Mouse (Mus musculus): ENCODE results near the gene Prrx2. TPM values are rescaled to one million over a fixed set of nuclear protein-coding genes. Genes with fewer than 3 reads are reported as not detected.

The Prrx2 gene
- polyA plus RNA-seq, 1 experiment from 2014 or later: 2.3 TPM

GRCm38 (mm10) chr2:30816383-30816782, 18.4 kb upstream of the Prrx2 start:
- H3K9me3 ChIP-seq (ENCODE audit: control insufficient read depth, low read length): no peaks in the 10 kb centered on the region
- no peak overlapping the region for H3K9ac ChIP-seq (ENCODE audit: low read depth, low read length)
- no peaks in the 10 kb centered on the region for H3K4me1 ChIP-seq (ENCODE audit: control insufficient read depth, insufficient read depth, low read depth, low read length)
- peaks cover 35% of the 10 kb centered on the region for H3K36me3 ChIP-seq (ENCODE audit: control insufficient read depth, insufficient read depth, low read length)
- H3K4me3 ChIP-seq (ENCODE audit: low read length): no peak overlapping the region
- no peaks in the 10 kb centered on the region for H3K27me3 ChIP-seq (replicated peaks; ENCODE audit: control insufficient read depth, insufficient read depth, low read length)
- WGBS: 100% methylated on average over 1 of the region's 1 CpGs
- no peak for ATAC-seq
- H3K27ac ChIP-seq (ENCODE audit: low read depth, low read length): no peak overlapping the region
- H3K4me2 ChIP-seq (ENCODE audit: low read length): no peak overlapping the region

GRCm38 (mm10) chr2:30819873-30820272, 14.9 kb upstream of the Prrx2 start:
- no peak overlapping the region for H3K4me3 ChIP-seq (ENCODE audit: low read length)
- H3K9ac ChIP-seq (ENCODE audit: low read depth, low read length): no peak overlapping the region
- H3K4me2 ChIP-seq (ENCODE audit: low read length): no peak overlapping the region
- 100% methylated on average over 5 of the region's 5 CpGs for WGBS
- H3K27me3 ChIP-seq (replicated peaks; ENCODE audit: control insufficient read depth, insufficient read depth, low read length): no peaks in the 10 kb centered on the region
- H3K9me3 ChIP-seq (ENCODE audit: control insufficient read depth, low read length): no peaks in the 10 kb centered on the region
- ATAC-seq: no peak
- H3K4me1 ChIP-seq (ENCODE audit: control insufficient read depth, insufficient read depth, low read depth, low read length): peaks cover 3% of the 10 kb centered on the region
- no peak overlapping the region; the same call in 1 of the 2 replicates for H3K27ac ChIP-seq (ENCODE audit: low read depth, low read length)
- peaks cover 46% of the 10 kb centered on the region for H3K36me3 ChIP-seq (ENCODE audit: control insufficient read depth, insufficient read depth, low read length)

- no peak overlapping the region for H3K27ac ChIP-seq (ENCODE audit: low read depth, low read length)
- H3K9ac ChIP-seq (ENCODE audit: low read depth, low read length): no peak overlapping the region
- H3K27me3 ChIP-seq (replicated peaks; ENCODE audit: control insufficient read depth, insufficient read depth, low read length): no peaks in the 10 kb centered on the region
- H3K9me3 ChIP-seq (ENCODE audit: control insufficient read depth, low read length): no peaks in the 10 kb centered on the region
- no peak overlapping the region for H3K4me2 ChIP-seq (ENCODE audit: low read length)
- 94% methylated on average over 3 of the region's 3 CpGs for WGBS
- peaks cover 3% of the 10 kb centered on the region for H3K4me1 ChIP-seq (ENCODE audit: control insufficient read depth, insufficient read depth, low read depth, low read length)
- no peak overlapping the region for H3K4me3 ChIP-seq (ENCODE audit: low read length)
- peaks cover 49% of the 10 kb centered on the region for H3K36me3 ChIP-seq (ENCODE audit: control insufficient read depth, insufficient read depth, low read length)
- ATAC-seq: no peak
Measured at GRCm38 (mm10) chr2:30821073-30821472, 13.7 kb upstream of the Prrx2 start.

DNA sequence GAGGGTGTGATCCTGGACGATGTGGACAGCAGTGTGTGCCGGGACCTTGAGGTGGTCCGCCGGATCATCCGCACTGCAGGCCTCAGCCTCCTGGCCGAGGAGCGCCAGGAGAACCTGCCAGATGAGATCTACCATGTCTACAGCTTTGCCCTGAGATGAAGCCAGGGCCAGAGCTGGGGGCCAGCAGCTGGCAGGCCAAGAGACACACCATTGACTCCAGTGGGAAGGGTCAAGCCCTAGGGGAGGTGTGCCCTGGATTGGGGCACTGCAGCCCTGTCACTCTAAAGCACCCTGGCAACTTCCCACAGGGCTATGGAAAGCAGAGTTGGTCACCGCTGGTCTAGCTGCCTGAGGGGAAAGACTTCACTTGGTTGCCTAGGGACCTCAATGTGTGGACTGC, 12.3 kb upstream of the Prrx2 start:
- 85% methylated on average over 7 of the region's 8 CpGs for WGBS
- no peaks in the 10 kb centered on the region for H3K27me3 ChIP-seq (replicated peaks; ENCODE audit: control insufficient read depth, insufficient read depth, low read length)
- H3K4me3 ChIP-seq (ENCODE audit: low read length): no peak overlapping the region
- no peak overlapping the region for H3K27ac ChIP-seq (ENCODE audit: low read depth, low read length)
- H3K4me1 ChIP-seq (ENCODE audit: control insufficient read depth, insufficient read depth, low read depth, low read length): peaks cover 14% of the 10 kb centered on the region
- H3K9me3 ChIP-seq (ENCODE audit: control insufficient read depth, low read length): no peaks in the 10 kb centered on the region
- H3K9ac ChIP-seq (ENCODE audit: low read depth, low read length): no peak overlapping the region
- no peak for ATAC-seq
- peaks cover 48% of the 10 kb centered on the region for H3K36me3 ChIP-seq (ENCODE audit: control insufficient read depth, insufficient read depth, low read length)
- H3K4me2 ChIP-seq (ENCODE audit: low read length): no peak overlapping the region

DNA sequence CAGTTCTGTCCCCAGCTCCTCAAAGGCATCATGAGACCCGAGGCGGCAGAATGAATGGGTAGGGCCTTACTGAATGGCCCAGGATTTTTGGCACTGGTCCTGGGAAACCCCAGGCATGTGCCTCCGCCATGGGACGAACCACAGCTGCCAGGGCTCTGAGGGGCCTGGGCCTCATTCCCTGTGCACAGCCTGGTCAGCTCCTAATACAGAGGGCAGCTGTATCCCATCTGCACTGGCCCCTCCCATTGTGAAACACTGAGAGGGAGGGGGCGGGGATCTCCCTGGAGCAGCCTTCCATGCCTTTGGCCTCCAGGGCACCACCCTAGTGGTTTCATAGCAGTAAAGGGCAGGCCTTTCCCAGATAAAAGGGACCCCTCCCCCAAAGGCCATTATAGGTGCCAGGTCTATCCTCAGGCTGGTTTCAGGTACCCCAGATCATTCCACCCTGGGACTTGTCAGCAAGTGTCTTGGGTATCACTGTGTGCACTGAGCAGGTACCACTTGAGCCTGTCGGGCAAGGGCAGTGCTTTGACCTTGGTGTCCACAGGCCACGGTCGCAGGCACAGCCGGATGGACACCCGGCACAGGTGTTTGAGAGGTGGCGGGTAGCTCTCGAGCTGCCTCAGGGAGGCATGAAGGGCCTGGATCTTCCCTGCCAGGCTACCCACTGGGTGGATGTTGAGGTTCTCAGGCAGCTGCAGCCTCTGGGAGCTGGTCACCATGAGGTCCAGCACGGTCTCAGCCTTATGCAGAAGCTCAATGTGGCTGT, 11.2 kb upstream of the Prrx2 start:
- no peak overlapping the region for H3K4me3 ChIP-seq (ENCODE audit: low read length)
- H3K4me2 ChIP-seq (ENCODE audit: low read length): no peak overlapping the region
- no peak overlapping the region for H3K9ac ChIP-seq (ENCODE audit: low read depth, low read length)
- peaks cover 46% of the 10 kb centered on the region for H3K36me3 ChIP-seq (ENCODE audit: control insufficient read depth, insufficient read depth, low read length)
- ATAC-seq: peak; percentile 38; the same call in 1 of the 2 replicates
- H3K27me3 ChIP-seq (replicated peaks; ENCODE audit: control insufficient read depth, insufficient read depth, low read length): no peaks in the 10 kb centered on the region
- peak overlapping the region; percentile 25; the same call in 1 of the 2 replicates for H3K27ac ChIP-seq (ENCODE audit: low read depth, low read length)
- peaks cover 16% of the 10 kb centered on the region for H3K4me1 ChIP-seq (ENCODE audit: control insufficient read depth, insufficient read depth, low read depth, low read length)
- 71% methylated on average over 13 of the region's 13 CpGs for WGBS
- H3K9me3 ChIP-seq (ENCODE audit: control insufficient read depth, low read length): no peaks in the 10 kb centered on the region

- H3K27ac ChIP-seq (ENCODE audit: low read depth, low read length): peak overlapping the region; percentile 66; the same call in 1 of the 2 replicates
- H3K36me3 ChIP-seq (ENCODE audit: control insufficient read depth, insufficient read depth, low read length): peaks cover 29% of the 10 kb centered on the region
- peak overlapping the region; percentile 91 for H3K4me3 ChIP-seq (ENCODE audit: low read length)
- ATAC-seq: no peak
- 39% methylated on average over 26 of the region's 26 CpGs for WGBS
- H3K9ac ChIP-seq (ENCODE audit: low read depth, low read length): peak overlapping the region; percentile 90
- no peaks in the 10 kb centered on the region for H3K27me3 ChIP-seq (replicated peaks; ENCODE audit: control insufficient read depth, insufficient read depth, low read length)
- H3K4me2 ChIP-seq (ENCODE audit: low read length): peak overlapping the region; percentile 93
- H3K9me3 ChIP-seq (ENCODE audit: control insufficient read depth, low read length): no peaks in the 10 kb centered on the region
- H3K4me1 ChIP-seq (ENCODE audit: control insufficient read depth, insufficient read depth, low read depth, low read length): peaks cover 16% of the 10 kb centered on the region
Measured at GRCm38 (mm10) chr2:30826825-30827748, 7.7 kb upstream of the Prrx2 start.

DNA sequence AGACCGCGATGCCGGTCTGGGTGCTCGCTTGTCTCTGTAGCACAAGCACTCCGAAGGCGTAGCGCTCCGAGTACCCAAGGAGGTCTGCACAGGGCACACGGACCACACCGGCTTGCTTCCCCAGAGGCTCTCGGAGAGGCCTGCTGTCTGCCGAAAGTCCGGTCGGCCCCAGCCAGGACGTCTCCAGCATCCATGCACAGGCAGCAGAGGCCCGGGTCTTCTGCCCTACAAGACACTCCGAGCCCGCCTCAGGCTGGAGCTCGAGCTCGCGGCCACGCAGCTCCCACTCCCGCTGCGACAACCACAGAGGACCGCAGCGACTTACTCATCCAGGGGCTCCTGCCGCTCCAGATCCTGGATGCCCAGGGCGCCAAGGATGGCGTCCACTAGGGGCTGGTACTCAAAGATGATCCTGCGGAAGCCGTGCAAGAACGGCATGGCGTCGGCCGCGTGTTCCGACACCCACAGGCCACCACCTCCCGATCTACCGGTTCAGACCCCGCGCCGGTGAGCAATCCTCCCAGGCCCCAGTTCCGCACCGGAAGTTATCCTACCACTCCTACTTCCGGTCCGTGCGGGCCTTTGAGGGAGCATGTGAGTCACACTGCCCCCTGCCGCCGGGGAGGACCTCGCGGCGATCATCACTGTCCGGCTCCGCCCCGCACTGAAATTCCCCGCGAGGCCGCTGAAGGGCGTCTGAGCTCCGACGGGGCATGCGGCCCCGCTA, 6.9 kb upstream of the Prrx2 start:
- ATAC-seq: peak; percentile 87
- under 1% methylated on average over 62 of the region's 63 CpGs for WGBS
- H3K27me3 ChIP-seq (replicated peaks; ENCODE audit: control insufficient read depth, insufficient read depth, low read length): no peaks in the 10 kb centered on the region
- peaks cover 21% of the 10 kb centered on the region for H3K36me3 ChIP-seq (ENCODE audit: control insufficient read depth, insufficient read depth, low read length)
- peaks cover 16% of the 10 kb centered on the region for H3K4me1 ChIP-seq (ENCODE audit: control insufficient read depth, insufficient read depth, low read depth, low read length)
- H3K4me3 ChIP-seq (ENCODE audit: low read length): peak overlapping the region; percentile 91
- H3K9ac ChIP-seq (ENCODE audit: low read depth, low read length): peak overlapping the region; percentile 90
- no peaks in the 10 kb centered on the region for H3K9me3 ChIP-seq (ENCODE audit: control insufficient read depth, low read length)
- peak overlapping the region; percentile 93 for H3K4me2 ChIP-seq (ENCODE audit: low read length)
- peak overlapping the region; percentile 66 for H3K27ac ChIP-seq (ENCODE audit: low read depth, low read length)

GRCm38 (mm10) chr2:30829315-30829714, 5.5 kb upstream of the Prrx2 start:
- peaks cover 13% of the 10 kb centered on the region for H3K4me1 ChIP-seq (ENCODE audit: control insufficient read depth, insufficient read depth, low read depth, low read length)
- H3K27me3 ChIP-seq (replicated peaks; ENCODE audit: control insufficient read depth, insufficient read depth, low read length): no peaks in the 10 kb centered on the region
- H3K9me3 ChIP-seq (ENCODE audit: control insufficient read depth, low read length): no peaks in the 10 kb centered on the region
- 45% methylated on average over 5 of the region's 5 CpGs for WGBS
- H3K27ac ChIP-seq (ENCODE audit: low read depth, low read length): no peak overlapping the region
- H3K4me3 ChIP-seq (ENCODE audit: low read length): no peak overlapping the region
- no peak overlapping the region for H3K4me2 ChIP-seq (ENCODE audit: low read length)
- H3K9ac ChIP-seq (ENCODE audit: low read depth, low read length): no peak overlapping the region
- H3K36me3 ChIP-seq (ENCODE audit: control insufficient read depth, insufficient read depth, low read length): peaks cover 12% of the 10 kb centered on the region
- ATAC-seq: no peak
